Mouse (Mus musculus): ENCODE measurements around the gene Atxn1. TPM values are rescaled to one million over a fixed set of nuclear protein-coding genes. Genes with fewer than 3 reads are reported as not detected.

Atxn1 gene
- polyA plus RNA-seq, 1 experiment from 2014 or later, result 9.0 TPM

GRCm38 (mm10) chr13:45752498-45752897 lies 212.3 kb downstream of the Atxn1 start:
- H3K27me3 ChIP-seq (replicated peaks), result no peaks in the 10 kb centered on the region
- no peak overlapping the region for H3K4me3 ChIP-seq
- peaks cover 10% of the 10 kb centered on the region for H3K4me1 ChIP-seq
- no peak for ATAC-seq (replicated peaks)
- H3K4me2 ChIP-seq, result no peak overlapping the region
- WGBS, result 53% methylated on average over 5 of the region's 5 CpGs
- H3K9me3 ChIP-seq, result no peaks in the 10 kb centered on the region
- no peak overlapping the region for H3K9ac ChIP-seq
- H3K27ac ChIP-seq, result no peak overlapping the region
- no peaks in the 10 kb centered on the region for H3K36me3 ChIP-seq (replicated peaks)

GRCm38 (mm10) chr13:45751231-45751630 lies 213.6 kb downstream of the Atxn1 start:
- no peak overlapping the region for H3K27ac ChIP-seq
- peaks cover 15% of the 10 kb centered on the region for H3K4me1 ChIP-seq
- H3K36me3 ChIP-seq (replicated peaks), result no peaks in the 10 kb centered on the region
- no peak overlapping the region for H3K4me3 ChIP-seq
- no peak overlapping the region for H3K9ac ChIP-seq
- H3K27me3 ChIP-seq (replicated peaks), result no peaks in the 10 kb centered on the region
- 54% methylated on average over 2 of the region's 2 CpGs for WGBS
- H3K9me3 ChIP-seq, result no peaks in the 10 kb centered on the region
- no peak for ATAC-seq (replicated peaks)
- no peak overlapping the region for H3K4me2 ChIP-seq

- no peaks in the 10 kb centered on the region for H3K27me3 ChIP-seq (replicated peaks)
- no peaks in the 10 kb centered on the region for H3K36me3 ChIP-seq (replicated peaks)
- peaks cover 19% of the 10 kb centered on the region for H3K4me1 ChIP-seq
- H3K9ac ChIP-seq, result no peak overlapping the region
- H3K4me3 ChIP-seq, result no peak overlapping the region
- WGBS, result 68% methylated on average over 6 of the region's 6 CpGs
- H3K27ac ChIP-seq, result no peak overlapping the region
- no peak overlapping the region for H3K4me2 ChIP-seq
- no peaks in the 10 kb centered on the region for H3K9me3 ChIP-seq
- ATAC-seq (replicated peaks), result no peak
Measured at GRCm38 (mm10) chr13:45750627-45751026, 214.2 kb downstream of the Atxn1 start.

- H3K9me3 ChIP-seq, result no peaks in the 10 kb centered on the region
- no peaks in the 10 kb centered on the region for H3K36me3 ChIP-seq (replicated peaks)
- no peak overlapping the region for H3K27ac ChIP-seq
- peaks cover 21% of the 10 kb centered on the region for H3K4me1 ChIP-seq
- no peaks in the 10 kb centered on the region for H3K27me3 ChIP-seq (replicated peaks)
- no peak overlapping the region for H3K4me3 ChIP-seq
- no peak overlapping the region for H3K4me2 ChIP-seq
- 72% methylated on average over 1 of the region's 1 CpGs for WGBS
- ATAC-seq (replicated peaks), result no peak
- H3K9ac ChIP-seq, result no peak overlapping the region
Measured at GRCm38 (mm10) chr13:45749937-45750336, 214.9 kb downstream of the Atxn1 start.

- ATAC-seq (replicated peaks), result no peak
- Histone ChIP-seq H3K27me3 (replicated peaks) (no peaks in the 10 kb centered on the region), H3K9me3 (no peaks in the 10 kb centered on the region), H3K27ac (no peak overlapping the region), H3K9ac (no peak overlapping the region), H3K36me3 (replicated peaks) (no peaks in the 10 kb centered on the region), H3K4me3 (no peak overlapping the region), H3K4me2 (no peak overlapping the region), H3K4me1 (peaks cover 26% of the 10 kb centered on the region)
- 76% methylated on average over 8 of the region's 8 CpGs for WGBS
Measured at GRCm38 (mm10) chr13:45749222-45749621, 215.6 kb downstream of the Atxn1 start.

GRCm38 (mm10) chr13:45748691-45749090 lies 216.1 kb downstream of the Atxn1 start:
- Histone ChIP-seq H3K4me2 (no peak overlapping the region), H3K36me3 (replicated peaks) (no peaks in the 10 kb centered on the region), H3K4me1 (peaks cover 29% of the 10 kb centered on the region), H3K4me3 (no peak overlapping the region), H3K27ac (no peak overlapping the region), H3K9me3 (no peaks in the 10 kb centered on the region), H3K9ac (no peak overlapping the region), H3K27me3 (replicated peaks) (no peaks in the 10 kb centered on the region)
- 88% methylated on average over 4 of the region's 4 CpGs for WGBS
- no peak for ATAC-seq (replicated peaks)

GRCm38 (mm10) chr13:45745851-45746773 lies 218.7 kb downstream of the Atxn1 start:
- H3K4me1 ChIP-seq, result peaks cover 26% of the 10 kb centered on the region
- no peak overlapping the region for H3K4me3 ChIP-seq
- WGBS, result 59% methylated on average over 12 of the region's 12 CpGs
- no peak overlapping the region for H3K9ac ChIP-seq
- H3K4me2 ChIP-seq, result no peak overlapping the region
- H3K27ac ChIP-seq, result peak overlapping the region; percentile 2; the same call in 1 of the 2 replicates
- H3K9me3 ChIP-seq, result no peaks in the 10 kb centered on the region
- H3K27me3 ChIP-seq (replicated peaks), result no peaks in the 10 kb centered on the region
- ATAC-seq (replicated peaks), result no peak
- no peaks in the 10 kb centered on the region for H3K36me3 ChIP-seq (replicated peaks)

- no peak overlapping the region for H3K4me3 ChIP-seq
- no peak overlapping the region for H3K9ac ChIP-seq
- peaks cover 22% of the 10 kb centered on the region for H3K4me1 ChIP-seq
- H3K36me3 ChIP-seq (replicated peaks), result no peaks in the 10 kb centered on the region
- no peaks in the 10 kb centered on the region for H3K27me3 ChIP-seq (replicated peaks)
- WGBS, result 76% methylated on average over 7 of the region's 7 CpGs
- H3K27ac ChIP-seq, result 0 out of 2 replicates have a peak overlapping the region, but pooled peaks have one; percentile 20
- H3K4me2 ChIP-seq, result no peak overlapping the region
- ATAC-seq (replicated peaks), result no peak
- H3K9me3 ChIP-seq, result no peaks in the 10 kb centered on the region
Measured at GRCm38 (mm10) chr13:45744803-45745432, 219.9 kb downstream of the Atxn1 start.

GRCm38 (mm10) chr13:45743848-45744247 lies 221.0 kb downstream of the Atxn1 start:
- H3K27ac ChIP-seq, result peak overlapping the region; percentile 40; the same call in 1 of the 2 replicates
- H3K9ac ChIP-seq, result no peak overlapping the region
- peaks cover 22% of the 10 kb centered on the region for H3K4me1 ChIP-seq
- no peaks in the 10 kb centered on the region for H3K27me3 ChIP-seq (replicated peaks)
- H3K4me2 ChIP-seq, result no peak overlapping the region
- WGBS, result 35% methylated on average over 7 of the region's 7 CpGs
- ATAC-seq (replicated peaks), result peak; percentile 70; the same call in 1 of the 2 replicates
- no peak overlapping the region for H3K4me3 ChIP-seq
- H3K36me3 ChIP-seq (replicated peaks), result no peaks in the 10 kb centered on the region
- no peaks in the 10 kb centered on the region for H3K9me3 ChIP-seq

GRCm38 (mm10) chr13:45740369-45740768 lies 224.4 kb downstream of the Atxn1 start:
- Histone ChIP-seq H3K27ac (no peak overlapping the region), H3K27me3 (replicated peaks) (no peaks in the 10 kb centered on the region), H3K36me3 (replicated peaks) (no peaks in the 10 kb centered on the region), H3K9ac (no peak overlapping the region), H3K4me3 (no peak overlapping the region), H3K9me3 (no peaks in the 10 kb centered on the region), H3K4me1 (peaks cover 13% of the 10 kb centered on the region), H3K4me2 (no peak overlapping the region)
- WGBS, result 77% methylated on average over 12 of the region's 12 CpGs
- ATAC-seq (replicated peaks), result no peak

- 61% methylated on average over 4 of the region's 4 CpGs for WGBS
- Histone ChIP-seq H3K27ac (no peak overlapping the region), H3K4me3 (no peak overlapping the region), H3K36me3 (replicated peaks) (no peaks in the 10 kb centered on the region), H3K4me1 (no peaks in the 10 kb centered on the region), H3K27me3 (replicated peaks) (no peaks in the 10 kb centered on the region), H3K9ac (no peak overlapping the region), H3K9me3 (no peaks in the 10 kb centered on the region), H3K4me2 (no peak overlapping the region)
- ATAC-seq (replicated peaks), result no peak
Measured at GRCm38 (mm10) chr13:45736241-45736640, 228.6 kb downstream of the Atxn1 start.

GRCm38 (mm10) chr13:45735802-45736201 lies 229.0 kb downstream of the Atxn1 start:
- no peak overlapping the region for H3K9ac ChIP-seq
- 93% methylated on average over 3 of the region's 3 CpGs for WGBS
- H3K4me3 ChIP-seq, result no peak overlapping the region
- H3K27me3 ChIP-seq (replicated peaks), result no peaks in the 10 kb centered on the region
- ATAC-seq (replicated peaks), result no peak
- H3K27ac ChIP-seq, result no peak overlapping the region
- H3K36me3 ChIP-seq (replicated peaks), result no peaks in the 10 kb centered on the region
- no peaks in the 10 kb centered on the region for H3K9me3 ChIP-seq
- no peaks in the 10 kb centered on the region for H3K4me1 ChIP-seq
- H3K4me2 ChIP-seq, result no peak overlapping the region

Data from midbrain, embryonic 15.5 days (tissue).